Mouse (Mus musculus): ENCODE data around the gene Ubfd1.

DNA sequence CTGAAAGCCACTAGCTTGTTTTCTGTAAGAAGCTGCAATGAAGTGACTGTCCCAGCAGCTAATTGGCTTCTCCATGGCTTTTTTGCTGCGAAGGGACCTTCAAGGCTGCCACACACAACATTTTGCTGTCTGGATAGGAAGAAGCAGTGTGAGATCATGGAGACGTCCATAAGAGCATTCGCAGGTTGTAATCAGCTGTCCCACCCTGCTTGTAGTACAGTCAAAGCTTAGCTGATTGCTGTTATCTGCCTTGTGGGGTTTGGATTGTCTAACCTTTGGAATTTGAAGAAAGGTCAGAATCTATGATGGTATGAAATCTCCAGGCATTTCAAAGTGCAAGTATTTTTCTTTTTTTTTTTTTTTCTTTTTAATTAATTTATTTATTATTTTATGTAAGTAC is 7.4 kb downstream of the Ubfd1 start:
- TF ChIP-seq POLR2A (IDR thresholded peaks at IDR 0.05; ENCODE audit: insufficient read depth, low read depth, low read length): no peak
- TF ChIP-seq CTCF (IDR thresholded peaks at IDR 0.05; ENCODE audit: insufficient read depth, low read depth, low read length): no peak
